Mouse (Mus musculus) T-helper 17 cell (primary cell): Measurements from ENCODE around the gene Triobp.

Source experiments
- in situ Hi-C, 2 experiments: fragments of 300-600 bp; cut with MboI, MseI; formaldehyde crosslinking; loops; 1 replicate in 1 of 2; 2 replicates in 1 of 2; pipeline ENCODE4 v1.15.1; 2025; ENCODE audit warnings: high pct_unique_total_duplicates in 2 of 2

The Triobp gene

DNA sequence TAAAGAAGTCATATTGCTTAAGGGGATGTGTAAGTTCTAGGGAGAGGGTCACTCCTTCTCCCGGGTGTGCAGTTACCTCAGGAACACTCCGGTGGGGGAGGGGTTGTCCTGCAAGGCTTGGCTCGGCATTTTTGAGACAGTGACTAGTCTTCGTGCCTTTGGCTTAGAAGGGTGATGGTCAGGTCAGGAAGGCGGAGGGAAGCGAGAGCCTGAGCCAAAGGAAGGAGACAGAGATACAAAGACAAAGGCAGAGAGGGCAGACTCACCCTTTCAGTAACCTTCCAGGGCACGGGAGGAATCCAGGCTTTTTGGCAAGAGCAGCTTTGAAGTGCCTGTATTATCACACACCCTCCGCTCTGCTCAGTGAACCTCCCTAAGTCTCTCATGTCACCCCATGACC lies 22.4 kb upstream of the Triobp start:
- in situ Hi-C loops: loop anchor here in 1 of 2 experiments (25.0 kb wide), 1 partner anchor 963 kb away; the partner anchor contains the start of genes Eif3d and Foxred2

DNA sequence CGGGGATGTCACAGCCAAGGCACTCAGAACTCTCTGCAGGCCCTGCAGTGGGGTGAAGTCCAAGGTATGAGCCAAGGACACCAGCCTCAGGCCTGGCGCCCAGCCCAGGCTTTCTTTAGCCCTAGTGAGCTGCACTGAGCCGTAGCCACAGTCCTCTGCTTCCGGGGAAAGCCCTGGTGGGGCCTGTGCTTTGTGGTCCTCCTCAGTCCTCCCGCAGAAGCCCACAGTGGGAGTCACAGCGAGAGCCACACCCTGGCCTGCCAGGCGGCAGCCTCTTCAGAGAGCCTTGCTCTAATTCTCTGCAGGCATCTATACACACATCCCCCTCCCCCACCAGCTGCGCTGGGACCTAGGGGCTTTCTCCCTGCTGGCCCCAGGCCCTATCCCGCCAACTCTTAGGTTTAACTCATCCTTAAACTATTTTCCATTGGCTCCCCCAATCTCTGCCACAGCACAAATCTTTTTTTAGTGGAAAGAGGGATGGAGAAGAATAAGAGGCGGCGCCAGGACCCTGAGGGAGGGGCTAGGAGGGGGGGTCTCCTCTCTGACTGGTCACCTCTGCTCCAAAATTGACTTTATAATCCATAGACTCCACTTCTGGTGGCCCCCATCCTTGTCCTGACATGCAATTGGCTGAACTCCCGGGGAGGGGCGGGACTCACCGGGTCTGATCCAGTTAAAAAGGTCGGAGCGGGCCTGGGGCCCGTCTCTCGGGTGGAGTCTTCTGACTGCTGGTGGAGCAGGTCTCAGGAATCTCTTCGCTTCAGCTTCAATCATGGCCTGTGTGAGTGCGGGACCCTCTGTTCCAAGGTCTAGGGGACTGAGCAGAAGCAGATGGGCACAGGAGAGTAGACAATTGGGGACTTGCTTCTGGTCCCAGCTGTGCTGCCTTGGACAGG lies 21.3 kb upstream of the Triobp start, which contains the start of gene Lgals1:
Gene Lgals1, plus strand, starts transcription at position 705 of the 899 bp plus-strand sequence.
- in situ Hi-C loops: loop anchor here in 1 of 2 experiments (25.0 kb wide), 1 partner anchor 964 kb away; the partner anchor contains the start of genes Eif3d and Foxred2

DNA sequence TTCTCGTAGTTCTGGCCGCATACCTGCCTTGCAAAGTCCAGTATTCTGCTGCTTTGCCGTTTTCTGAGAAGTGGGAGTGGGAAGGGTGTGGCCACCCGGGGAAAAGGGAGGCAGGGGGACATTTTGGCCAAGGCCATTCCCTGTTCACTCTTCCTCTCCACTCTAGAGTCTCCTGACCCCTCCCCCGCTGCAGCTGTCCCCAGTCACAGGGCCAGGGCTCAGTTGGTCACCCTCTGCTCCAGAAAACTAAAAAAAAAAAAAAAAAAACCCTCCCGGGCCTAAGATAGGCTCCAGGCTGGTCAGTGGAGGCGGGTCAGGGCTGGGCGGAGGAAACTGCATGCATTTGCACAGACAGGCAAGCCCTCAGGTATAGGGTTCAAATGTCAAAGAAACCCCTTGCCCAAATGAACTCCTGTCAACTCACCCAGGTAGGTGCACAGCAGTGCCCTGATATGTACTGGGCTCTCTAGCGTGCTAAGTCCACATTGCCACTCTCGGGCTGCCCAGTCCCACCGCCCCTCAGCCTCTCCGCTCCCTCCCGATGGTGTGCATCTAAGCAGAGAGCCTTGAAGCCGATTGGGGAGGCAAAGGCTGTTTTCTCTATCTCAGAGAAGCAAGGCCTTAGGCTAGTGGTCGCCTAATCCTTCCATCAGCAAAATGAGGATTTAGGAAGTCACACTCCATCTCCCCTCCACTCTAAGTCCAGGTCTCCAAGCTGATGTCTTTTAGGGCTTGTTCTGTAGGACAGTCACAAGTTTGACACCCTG lies 20.3 kb upstream of the Triobp start:
- in situ Hi-C loops: loop anchor here in 1 of 2 experiments (25.0 kb wide), 1 partner anchor 965 kb away; the partner anchor contains the start of genes Eif3d and Foxred2

DNA sequence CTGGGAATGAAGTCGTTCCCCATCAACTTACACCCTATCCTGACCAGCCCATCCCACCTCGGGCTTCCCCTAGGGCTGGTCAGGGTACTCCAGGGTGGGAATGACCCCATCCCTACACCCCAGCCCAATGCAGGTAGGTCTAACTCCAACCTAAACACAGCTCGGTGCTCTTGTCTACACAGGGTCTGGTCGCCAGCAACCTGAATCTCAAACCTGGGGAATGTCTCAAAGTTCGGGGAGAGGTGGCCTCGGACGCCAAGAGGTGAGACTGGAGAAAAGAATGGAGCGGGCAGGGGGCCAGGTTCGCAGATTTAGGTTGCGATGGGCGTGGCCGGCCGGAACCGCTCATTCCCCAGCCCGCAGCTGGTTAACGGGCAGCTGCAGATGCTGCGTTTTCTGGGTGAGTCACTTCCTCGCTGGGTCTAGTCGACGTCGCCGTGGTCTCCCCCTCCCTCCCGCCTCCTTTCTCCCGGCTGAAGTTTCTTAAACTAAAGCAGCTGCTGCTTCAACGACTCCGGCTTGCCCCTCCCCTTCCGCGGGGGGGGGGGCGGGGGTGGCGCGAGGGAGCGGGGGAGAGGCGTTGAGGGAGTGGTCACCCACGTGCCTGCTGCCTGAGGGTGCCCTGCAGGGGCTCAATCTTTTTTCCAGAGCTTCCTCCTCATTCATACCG lies 19.6 kb upstream of the Triobp start:
- in situ Hi-C loops: loop anchor here in 1 of 2 experiments (25.0 kb wide), 1 partner anchor 966 kb away; the partner anchor contains the start of genes Eif3d and Foxred2

DNA sequence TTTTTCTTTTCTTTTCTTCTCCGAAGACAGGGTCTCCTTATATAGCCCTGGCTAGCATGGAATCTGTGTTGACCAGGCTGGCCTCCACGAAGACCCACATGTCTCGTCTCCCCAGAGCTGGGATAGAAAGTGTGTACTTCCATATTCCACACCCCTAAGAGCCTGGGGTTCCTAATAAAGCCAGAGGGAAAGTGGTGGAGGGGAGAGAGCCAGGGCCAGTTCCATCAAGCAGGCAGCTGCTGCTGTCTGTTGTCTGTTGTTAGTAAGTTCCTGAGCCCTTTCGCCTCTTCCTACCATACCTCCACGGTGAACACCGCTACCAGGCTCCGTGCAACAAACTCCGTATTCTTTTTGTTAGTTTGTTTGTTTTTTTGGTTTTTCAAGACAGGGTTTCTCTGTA lies 19.0 kb upstream of the Triobp start:
- in situ Hi-C loops: loop anchor here in 1 of 2 experiments (25.0 kb wide), 1 partner anchor 966 kb away; the partner anchor contains the start of genes Eif3d and Foxred2

DNA sequence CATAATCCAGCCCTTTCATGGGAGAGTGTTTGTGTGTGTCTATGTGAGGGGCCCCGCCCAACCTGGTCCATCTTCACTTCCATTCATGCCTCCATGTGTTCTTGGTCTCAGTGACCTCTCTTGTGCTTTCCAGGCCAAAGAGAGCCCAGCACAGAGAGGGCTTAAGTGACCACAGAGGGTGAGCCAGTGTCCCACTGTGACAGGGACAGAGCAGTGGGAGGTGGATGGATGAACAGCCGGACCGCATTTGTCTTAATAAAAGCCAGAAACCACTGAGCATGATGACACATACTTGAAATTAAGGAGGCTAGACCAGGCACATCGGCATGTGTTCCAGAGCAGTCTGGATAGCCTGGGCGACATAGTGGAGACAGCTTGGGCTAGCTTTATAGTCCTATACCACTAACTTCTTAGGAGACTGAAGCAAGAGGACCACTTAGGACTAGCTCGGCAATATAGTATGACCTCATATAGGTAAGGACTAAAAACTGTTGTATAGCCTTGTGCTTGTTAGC lies 17.3 kb upstream of the Triobp start:
- in situ Hi-C loops: loop anchor here in 1 of 2 experiments (25.0 kb wide), 1 partner anchor 968 kb away; the partner anchor contains the start of genes Eif3d and Foxred2

DNA sequence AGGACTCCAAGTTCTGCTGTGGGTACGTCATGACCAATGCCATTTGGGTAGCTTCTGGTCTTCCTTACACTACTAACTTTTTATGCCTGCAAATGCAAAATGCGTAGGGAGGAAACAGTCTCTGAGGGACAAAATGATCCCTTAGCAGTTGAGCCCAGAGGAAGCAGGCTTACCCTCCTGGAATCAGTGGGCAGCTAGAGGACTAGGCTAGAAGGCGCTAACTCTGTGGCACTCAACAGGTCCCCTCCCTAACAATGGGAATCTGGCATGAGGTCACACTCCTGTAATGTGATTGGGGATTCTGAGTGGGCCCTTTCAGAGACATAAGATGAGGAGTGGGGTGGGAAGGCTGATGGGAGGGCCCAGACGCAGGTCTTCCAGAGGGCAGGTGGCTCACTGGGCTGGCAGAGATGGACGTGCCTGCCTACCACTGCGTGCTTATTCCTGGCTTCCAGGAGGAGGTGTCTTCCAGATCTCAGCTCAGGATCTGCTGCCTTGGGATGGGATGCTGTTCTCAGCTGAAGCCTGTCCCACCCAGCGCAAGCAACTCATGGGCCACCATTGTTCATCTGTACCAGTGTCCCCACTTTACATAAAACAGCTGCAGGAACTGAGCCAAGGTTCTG lies 16.6 kb upstream of the Triobp start:
- in situ Hi-C loops: loop anchor here in 1 of 2 experiments (25.0 kb wide), 1 partner anchor 969 kb away; the partner anchor contains the start of genes Eif3d and Foxred2

DNA sequence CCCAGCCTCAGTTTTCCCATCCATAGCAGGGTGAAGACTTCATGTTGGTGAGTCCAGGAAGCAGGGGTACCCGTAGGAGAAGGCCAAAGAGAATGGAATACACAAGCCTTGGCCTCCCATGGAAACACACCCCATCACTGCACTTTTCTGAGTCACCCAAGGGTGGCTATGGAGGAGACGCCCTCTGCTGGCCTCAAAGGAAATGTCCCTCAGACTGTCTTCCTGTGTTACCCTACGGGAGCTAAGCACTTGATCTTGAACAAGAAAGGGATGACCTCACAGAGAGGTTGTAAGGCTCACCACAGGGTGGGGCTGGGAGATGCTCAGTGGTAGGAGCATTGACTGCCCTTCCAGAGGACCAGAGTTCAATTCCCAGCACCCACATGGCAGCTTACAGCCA lies 15.9 kb upstream of the Triobp start:
- in situ Hi-C loops: loop anchor here in 1 of 2 experiments (25.0 kb wide), 1 partner anchor 969 kb away; the partner anchor contains the start of genes Eif3d and Foxred2

DNA sequence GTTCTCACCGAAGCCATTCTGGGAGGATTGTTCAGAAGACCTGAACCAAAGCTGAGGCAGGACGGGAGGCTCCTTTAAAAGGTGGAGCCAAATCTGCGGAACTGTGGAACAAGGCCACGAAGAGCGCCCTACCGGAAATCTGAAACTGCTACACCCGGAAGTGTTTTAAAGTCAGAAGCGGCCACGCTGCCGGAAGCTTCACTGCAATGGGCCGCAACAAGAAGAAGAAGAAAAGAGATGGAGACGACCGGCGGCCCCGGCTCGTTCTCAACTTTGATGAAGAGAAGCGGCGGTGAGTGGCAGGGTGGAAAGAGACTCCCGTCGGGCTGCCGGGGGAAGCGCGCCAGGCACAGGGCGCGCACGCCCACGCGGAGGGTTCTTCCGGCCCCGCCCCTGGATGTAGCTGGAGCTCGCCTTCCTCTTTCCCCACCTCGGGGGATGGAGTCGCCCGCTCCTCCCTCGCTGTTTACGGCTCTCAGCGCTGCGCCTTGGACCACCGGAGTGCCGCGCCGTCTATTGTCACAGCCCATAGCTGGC lies 12.7 kb upstream of the Triobp start, which contains the start of gene Nol12:
Gene Nol12, plus strand, starts transcription at position 150 of the 537 bp plus-strand sequence.
- in situ Hi-C loops: loop anchor here in 1 of 2 experiments (25.0 kb wide), 1 partner anchor 973 kb away; the partner anchor contains the start of genes Eif3d and Foxred2

DNA sequence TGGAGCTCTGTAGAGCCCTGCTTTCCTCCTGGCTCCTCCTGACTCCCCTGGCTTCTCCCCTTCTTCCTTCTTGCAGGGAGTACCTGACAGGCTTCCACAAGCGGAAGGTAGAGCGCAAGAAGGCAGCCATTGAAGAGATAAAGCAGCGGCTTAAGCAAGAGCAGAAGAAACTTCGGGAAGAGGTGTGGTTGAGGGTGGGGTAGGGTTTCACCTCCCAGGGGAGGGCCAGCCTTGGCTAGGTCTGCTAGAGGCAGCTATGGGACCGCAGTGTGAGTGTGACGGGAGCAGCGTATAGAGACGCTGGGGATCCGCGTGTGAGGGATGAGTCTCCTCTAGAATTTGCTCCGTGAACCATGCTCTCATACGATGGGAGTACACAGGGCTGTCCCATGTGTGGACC lies 11.1 kb upstream of the Triobp start:
- in situ Hi-C loops: loop anchor here in 1 of 2 experiments (25.0 kb wide), 1 partner anchor 974 kb away; the partner anchor contains the start of genes Eif3d and Foxred2

DNA sequence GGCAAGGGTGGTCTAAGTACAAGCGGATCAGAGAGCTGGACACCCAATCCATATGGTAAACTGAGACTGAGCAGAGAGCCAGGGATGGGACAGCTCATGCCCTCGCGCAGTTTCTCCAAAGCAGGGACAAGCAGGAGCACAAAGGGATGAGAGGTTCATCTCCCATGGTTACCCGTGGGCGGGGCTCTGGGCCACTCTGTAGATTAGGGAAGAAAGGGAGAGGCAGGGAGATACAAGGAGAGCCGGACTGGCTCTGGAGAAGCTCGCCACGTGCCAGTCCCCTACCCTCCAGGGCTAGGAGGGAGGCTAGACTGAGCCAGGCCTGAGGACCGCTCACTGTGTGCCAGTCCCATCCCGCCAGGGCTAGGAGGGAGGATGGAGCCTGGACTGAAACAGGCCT lies 10.2 kb upstream of the Triobp start:
- in situ Hi-C loops: loop anchor here in 1 of 2 experiments (25.0 kb wide), 1 partner anchor 975 kb away; the partner anchor contains the start of genes Eif3d and Foxred2

DNA sequence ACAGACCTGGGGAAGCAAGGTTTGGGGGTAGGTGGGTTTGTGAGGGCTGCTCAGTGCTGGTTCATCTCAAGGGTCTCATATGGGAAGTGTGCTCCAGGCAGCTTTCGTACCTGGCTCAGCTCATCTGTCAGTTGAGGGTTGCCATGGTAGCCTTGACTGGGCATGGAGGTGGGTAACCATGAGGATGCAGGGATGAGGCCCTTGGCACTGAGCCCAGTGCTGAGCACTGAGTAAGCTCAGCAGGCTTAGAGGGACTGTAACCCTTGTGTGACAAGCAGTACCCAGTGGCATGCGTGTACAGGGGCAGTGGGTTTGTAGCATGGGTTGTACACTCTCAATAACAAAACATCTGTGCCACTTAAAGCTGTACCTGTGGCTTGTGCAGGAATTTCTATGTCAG lies 9.6 kb upstream of the Triobp start:
- in situ Hi-C loops: loop anchor here in 1 of 2 experiments (25.0 kb wide), 1 partner anchor 976 kb away; the partner anchor contains the start of genes Eif3d and Foxred2

DNA sequence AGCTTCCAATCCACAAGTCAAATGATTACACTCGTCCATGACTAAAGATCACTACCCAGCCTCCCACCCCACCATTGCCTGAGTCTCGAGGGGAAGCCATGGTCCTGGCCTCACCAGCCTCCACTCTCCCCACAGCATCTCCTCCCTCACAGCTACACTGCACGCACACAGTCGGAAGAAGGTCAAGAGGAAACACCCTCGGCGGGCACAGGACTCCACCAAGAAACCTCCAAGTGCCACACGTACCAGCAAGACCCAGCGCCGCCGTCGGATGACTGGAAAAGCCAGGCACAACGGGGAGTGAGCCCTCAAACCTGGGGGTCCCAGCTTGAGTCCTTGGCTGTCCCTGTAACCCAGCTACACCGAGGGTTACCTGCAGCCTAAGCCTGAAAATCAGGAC lies 7.2 kb upstream of the Triobp start:
- in situ Hi-C loops: loop anchor here in 1 of 2 experiments (25.0 kb wide), 1 partner anchor 978 kb away; the partner anchor contains the start of genes Eif3d and Foxred2

DNA sequence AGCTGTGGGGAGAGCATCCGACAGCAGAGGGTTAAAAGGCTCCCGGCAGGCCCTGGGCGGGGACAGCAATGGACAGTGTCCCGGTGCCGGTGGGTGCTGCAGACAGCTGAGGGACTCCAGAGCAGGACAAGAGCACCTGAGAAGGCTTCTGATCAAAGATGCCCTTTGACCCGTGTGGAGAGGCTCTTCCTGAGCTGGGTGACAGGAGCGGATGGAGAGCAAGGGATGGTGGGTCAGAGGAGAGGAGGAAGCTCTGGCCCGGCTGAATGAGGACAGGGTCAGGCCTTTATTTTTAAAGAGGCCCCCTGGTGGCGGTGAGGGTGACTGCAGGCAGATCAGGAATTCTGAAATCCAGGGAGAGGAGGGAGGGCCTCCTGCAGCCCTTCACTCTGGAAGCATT lies 4.9 kb upstream of the Triobp start:
- in situ Hi-C loops: loop anchor here in 1 of 2 experiments (25.0 kb wide), 1 partner anchor 980 kb away; the partner anchor contains the start of genes Eif3d and Foxred2

DNA sequence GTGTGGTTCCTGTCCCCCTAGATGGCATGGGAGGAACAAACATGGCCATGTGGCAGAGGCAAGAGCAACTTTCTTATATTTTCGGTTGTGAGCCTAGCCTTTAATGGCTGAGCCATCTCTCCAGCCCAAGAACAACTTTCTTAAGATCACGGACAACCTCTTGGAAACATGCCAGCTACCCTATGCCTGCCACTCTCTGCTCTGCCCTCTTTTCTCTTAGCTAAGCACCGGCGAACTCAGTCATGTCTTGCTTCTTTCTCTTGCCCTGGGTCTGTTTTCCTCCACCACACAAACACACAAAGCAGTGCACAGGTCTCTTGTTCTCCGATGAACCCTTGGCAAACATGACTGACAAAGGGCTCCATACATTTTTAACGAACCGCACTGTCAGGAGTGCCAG lies 1.3 kb upstream of the Triobp start:
- in situ Hi-C loops: loop anchor here in 1 of 2 experiments (25.0 kb wide), 1 partner anchor 984 kb away; the partner anchor contains the start of genes Eif3d and Foxred2

DNA sequence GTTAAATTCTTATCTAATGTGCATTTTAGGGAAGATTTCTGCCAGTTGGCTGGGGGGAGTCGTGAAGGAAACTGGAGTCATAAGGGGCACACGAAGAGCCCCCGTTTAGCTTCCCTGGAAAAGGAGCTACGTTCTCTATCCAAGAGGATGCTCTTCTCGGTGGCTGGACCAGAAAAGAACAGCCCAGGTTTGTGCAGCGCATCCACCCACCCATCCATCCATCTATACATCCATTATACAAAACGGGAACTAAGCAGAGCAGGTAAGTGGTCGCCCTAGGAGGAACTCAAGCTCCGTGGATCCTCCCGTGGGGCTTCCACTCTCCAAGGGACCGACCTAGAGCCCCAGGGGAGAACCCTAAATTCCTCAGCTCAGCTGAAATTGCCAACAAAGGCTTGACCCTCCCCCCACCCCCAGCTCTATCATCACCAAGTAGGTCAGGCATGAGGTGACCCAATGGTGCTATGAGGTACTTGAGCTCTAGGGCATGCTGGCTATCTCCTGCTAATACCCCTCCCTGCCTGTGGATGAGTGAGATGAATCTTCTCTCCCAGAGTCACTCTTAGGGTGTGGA lies 715 bp downstream of the Triobp start:
- in situ Hi-C loops: loop anchor here in 1 of 2 experiments (25.0 kb wide), 1 partner anchor 986 kb away; the partner anchor contains the start of genes Eif3d and Foxred2

DNA sequence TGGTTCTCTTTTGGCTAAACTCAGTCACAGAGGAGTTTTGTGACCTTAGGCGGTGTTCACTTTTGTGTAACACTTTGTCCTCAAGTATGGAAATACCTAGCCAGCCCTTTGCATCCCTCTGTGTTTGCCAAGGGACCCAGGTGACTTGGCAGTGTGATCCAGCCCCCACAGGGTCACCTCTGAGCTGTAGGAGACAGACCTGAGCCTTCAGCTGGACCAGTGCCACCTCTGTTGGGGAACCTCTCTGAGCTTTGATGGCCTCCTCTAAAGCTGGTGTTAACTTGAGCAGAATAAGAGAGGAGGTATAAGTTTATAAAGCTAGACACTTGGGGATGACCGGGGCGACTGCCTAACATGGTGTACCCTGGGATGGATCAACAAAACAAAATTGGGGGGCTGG lies 1.4 kb downstream of the Triobp start:
- in situ Hi-C loops: loop anchor here in 1 of 2 experiments (25.0 kb wide), 1 partner anchor 987 kb away; the partner anchor contains the start of genes Eif3d and Foxred2

DNA sequence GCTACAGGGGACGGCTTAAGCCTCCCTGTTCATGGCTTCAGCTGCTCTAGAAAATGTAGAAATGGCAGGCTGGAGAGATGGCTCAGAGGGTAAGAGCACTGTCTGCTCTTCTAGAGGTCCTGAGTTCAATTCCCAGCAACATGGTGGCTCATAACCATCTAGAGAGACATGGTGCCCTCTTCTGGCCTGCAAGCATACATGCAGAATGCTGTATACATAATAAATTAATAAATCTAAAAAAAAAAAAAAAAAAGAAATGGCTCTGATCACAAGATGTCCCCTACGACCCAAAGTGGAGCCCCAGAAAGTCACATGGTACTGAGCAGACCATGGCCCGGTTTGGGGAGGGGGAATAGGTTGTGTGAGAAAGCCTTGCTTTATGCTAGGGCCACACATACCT lies 8.1 kb downstream of the Triobp start:
- in situ Hi-C loops: no loop called here
